Mouse (Mus musculus) heart, embryonic 11.5 days (tissue): Measurements from ENCODE around the gene Efna3. TPM values are rescaled to one million over a fixed set of nuclear protein-coding genes. Genes with fewer than 3 reads are reported as not detected.

Experiments
- ATAC-seq: fragments of 200-750 bp; cut with Nextera tagmentation; replicated peaks from 2 replicates; pipeline ENCODE4 v1.8.0; 2017; ENCODE audit warnings: moderate library complexity; ENCODE audit not compliant: insufficient number of reproducible peaks, low FRiP score, low TSS enrichment
- H3K27ac ChIP-seq: fragments of 300-500 bp; sonication (generic); 2 replicates; pipeline ENCODE4 v1.5.1; 2014; ENCODE audit warnings: mild to moderate bottlenecking, low read depth, low read length
- H3K27me3 ChIP-seq: fragments of 300-500 bp; sonication (generic); 2 replicates; pipeline ENCODE4 v1.6.1; 2014; ENCODE audit warnings: mild to moderate bottlenecking, low read length, mixed read lengths; ENCODE audit not compliant: control insufficient read depth, insufficient read depth
- H3K36me3 ChIP-seq: fragments of 300-500 bp; sonication (generic); 2 replicates; pipeline ENCODE4 v1.6.1; 2014; ENCODE audit warnings: mild to moderate bottlenecking, low read length, moderate library complexity, mixed read lengths; ENCODE audit not compliant: control insufficient read depth, insufficient read depth
- H3K4me1 ChIP-seq: fragments of 300-500 bp; sonication (generic); 2 replicates; pipeline ENCODE4 v1.6.1; 2014; ENCODE audit warnings: low read length; ENCODE audit not compliant: control insufficient read depth, insufficient read depth
- H3K4me2 ChIP-seq: fragments of 300-500 bp; sonication (generic); 2 replicates; pipeline ENCODE4 v1.6.1; 2014; ENCODE audit warnings: mild to moderate bottlenecking, moderate library complexity
- H3K4me3 ChIP-seq: fragments of 300-500 bp; sonication (generic); 2 replicates; pipeline ENCODE4 v1.5.1; 2014; ENCODE audit warnings: low read depth, low read length
- H3K9ac ChIP-seq: fragments of 300-500 bp; sonication (generic); 2 replicates; pipeline ENCODE4 v1.6.1; 2014; ENCODE audit warnings: mild to moderate bottlenecking, low read depth, low read length, moderate library complexity
- H3K9me3 ChIP-seq: fragments of 300-500 bp; sonication (generic); replicated peaks from 2 replicates; pipeline ENCODE4 v1.6.1; 2016; ENCODE audit warnings: low read length; ENCODE audit not compliant: control insufficient read depth
- WGBS: fragments of 180-500 bp; shearing (Covaris S2); extraction: QIAGEN DNeasy Blood & Tissue Kit; methylation state at CpG from one replicate; pipeline ENCODE4 v1.1.7; 2014; ENCODE audit not compliant: insufficient replicate concordance; 5-methylcytosine and 5-hydroxymethylcytosine counted together
- polyA plus RNA-seq: library from polyadenylated mRNA; unstranded; fragments of >200 nt; fragmentation: Nextera tagmentation; extraction: Ambion mirVana; gene quantifications from 2 replicates; pipeline ENCODE4 v1.2.1, GENCODE M21; 2014

Efna3 gene
- polyA plus RNA-seq, 1 experiment from 2014 or later: 1.9 TPM

DNA sequence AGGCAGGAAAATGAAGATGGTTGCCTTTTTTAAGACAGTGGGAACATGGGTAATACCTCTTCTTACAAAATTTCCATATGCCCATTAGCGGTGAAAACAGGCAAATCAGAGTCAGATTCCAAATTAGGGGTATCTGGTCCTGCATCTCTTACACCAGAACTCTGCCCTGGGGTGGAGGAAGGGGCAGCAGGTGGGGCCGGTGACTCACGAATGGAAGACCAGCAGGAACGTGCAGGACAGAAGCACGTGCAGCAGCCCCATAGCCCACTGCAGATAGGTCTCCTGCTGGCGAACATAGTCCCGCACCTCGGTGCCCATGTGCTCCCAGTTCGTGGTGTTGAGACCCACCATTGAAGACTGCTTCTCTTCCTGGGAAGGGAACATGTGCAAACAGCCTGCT lies 33.3 kb upstream of the Efna3 start:
- Histone ChIP-seq H3K4me2 (no peak overlapping the region), H3K36me3 (no peaks in the 10 kb centered on the region), H3K9ac (no peak overlapping the region), H3K4me1 (peaks cover 3% of the 10 kb centered on the region; the same call in 1 of the 2 replicates), H3K9me3 (no peaks in the 10 kb centered on the region), H3K4me3 (no peak overlapping the region), H3K27me3 (peaks cover 6% of the 10 kb centered on the region), H3K27ac (no peak overlapping the region)
- WGBS: 62% methylated on average over 9 of the region's 9 CpGs
- ATAC-seq: no peak

- Histone ChIP-seq H3K27me3 (peaks cover 6% of the 10 kb centered on the region), H3K4me3 (no peak overlapping the region), H3K4me2 (no peak overlapping the region), H3K9ac (no peak overlapping the region), H3K27ac (no peak overlapping the region), H3K36me3 (no peaks in the 10 kb centered on the region), H3K4me1 (peaks cover 3% of the 10 kb centered on the region; the same call in 1 of the 2 replicates), H3K9me3 (no peaks in the 10 kb centered on the region)
- WGBS: 74% methylated on average over 6 of the region's 6 CpGs
- no peak for ATAC-seq
Observed at GRCm38 (mm10) chr3:89355512-89355902, 32.7 kb upstream of the Efna3 start.

GRCm38 (mm10) chr3:89354816-89355511 lies 32.2 kb upstream of the Efna3 start:
- no peak overlapping the region for H3K27ac ChIP-seq
- peaks cover 8% of the 10 kb centered on the region for H3K4me1 ChIP-seq
- no peak overlapping the region for H3K9ac ChIP-seq
- peak; percentile 46 for ATAC-seq
- 20% methylated on average over 5 of the region's 5 CpGs for WGBS
- peaks cover 6% of the 10 kb centered on the region for H3K27me3 ChIP-seq
- no peak overlapping the region for H3K4me2 ChIP-seq
- H3K4me3 ChIP-seq: no peak overlapping the region
- no peaks in the 10 kb centered on the region for H3K36me3 ChIP-seq
- H3K9me3 ChIP-seq: no peaks in the 10 kb centered on the region

DNA sequence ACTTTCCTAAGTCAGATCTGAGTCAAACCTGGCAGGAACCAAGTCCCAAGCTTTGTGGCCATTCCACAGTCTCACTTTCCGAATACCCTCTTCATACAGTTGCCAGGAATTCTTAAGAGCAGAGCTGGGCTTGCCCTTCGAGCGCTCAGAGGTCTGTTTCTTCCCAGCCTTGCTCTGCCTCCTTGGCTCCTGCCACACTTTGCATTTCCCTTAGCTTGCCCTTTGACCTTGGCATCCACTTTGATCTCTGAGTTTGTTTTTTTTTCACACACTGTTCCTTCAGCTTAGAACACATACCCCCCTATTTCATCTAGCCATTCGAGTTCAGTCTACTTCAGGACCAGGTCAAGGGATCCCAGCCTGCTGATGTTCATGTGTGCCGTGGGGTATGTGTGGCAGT lies 28.5 kb upstream of the Efna3 start:
- Histone ChIP-seq H3K36me3 (no peaks in the 10 kb centered on the region), H3K27ac (no peak overlapping the region), H3K27me3 (peaks cover 14% of the 10 kb centered on the region), H3K4me2 (no peak overlapping the region), H3K9me3 (no peaks in the 10 kb centered on the region), H3K9ac (no peak overlapping the region), H3K4me1 (peaks cover 12% of the 10 kb centered on the region), H3K4me3 (no peak overlapping the region)
- 58% methylated on average over 5 of the region's 5 CpGs for WGBS
- no peak for ATAC-seq

DNA sequence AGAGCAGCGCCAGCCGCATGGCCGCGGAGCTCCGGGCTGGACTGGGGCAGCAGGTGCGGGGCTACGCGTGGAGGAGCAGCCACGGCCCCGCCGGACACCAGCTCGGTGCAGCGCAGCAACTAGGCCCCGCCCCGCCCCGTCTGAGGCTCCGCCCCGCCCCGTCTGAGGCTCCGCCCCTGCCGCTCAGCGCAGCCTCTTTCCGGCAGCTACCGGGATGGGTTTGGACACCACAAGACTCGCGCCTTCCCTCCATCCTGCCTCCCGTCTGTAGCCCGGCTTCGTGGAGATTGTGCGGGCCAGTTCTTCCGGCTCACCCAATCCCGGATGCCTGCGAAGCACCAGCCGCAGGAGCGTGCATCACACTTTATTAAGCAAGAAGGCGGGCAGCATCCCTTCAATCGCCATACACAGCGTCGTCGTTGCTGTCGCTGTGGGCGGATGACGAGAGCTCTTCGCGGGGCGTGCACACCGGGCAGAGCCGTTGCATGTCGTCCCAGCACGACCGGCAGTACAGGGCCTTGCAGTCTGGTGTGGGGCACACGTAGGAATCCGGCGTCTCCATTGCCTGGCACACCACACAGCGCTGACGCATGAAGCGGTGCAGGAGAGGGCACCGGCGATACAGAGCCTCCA lies 27.2 kb upstream of the Efna3 start, which contains the start of gene Adam15:
Gene Adam15 (minus strand): TSS at position 128 of the 633 bp plus-strand sequence.
- H3K9me3 ChIP-seq: no peaks in the 10 kb centered on the region
- peak within 1 kb of the TSS; percentile 68 for H3K9ac ChIP-seq
- peak; percentile 85 for ATAC-seq
- H3K27ac ChIP-seq: no peak within 1 kb of the TSS
- 1% methylated on average over 59 of the region's 59 CpGs for WGBS
- no peaks in the 10 kb centered on the region; the same call in 1 of the 2 replicates for H3K36me3 ChIP-seq
- peak within 1 kb of the TSS; percentile 68 for H3K4me3 ChIP-seq
- peak within 1 kb of the TSS; percentile 99 for H3K4me2 ChIP-seq
- peaks cover 10% of the 10 kb centered on the region for H3K4me1 ChIP-seq
- peaks cover 14% of the 10 kb centered on the region for H3K27me3 ChIP-seq

- Histone ChIP-seq H3K4me2 (peak overlapping the region; percentile 99), H3K27ac (no peak overlapping the region), H3K9ac (peak overlapping the region; percentile 68), H3K9me3 (no peaks in the 10 kb centered on the region), H3K4me1 (peaks cover 9% of the 10 kb centered on the region), H3K27me3 (peaks cover 14% of the 10 kb centered on the region), H3K4me3 (peak overlapping the region; percentile 68), H3K36me3 (no peaks in the 10 kb centered on the region; the same call in 1 of the 2 replicates)
- ATAC-seq: no peak
- WGBS: 1% methylated on average over 38 of the region's 38 CpGs
Observed at GRCm38 (mm10) chr3:89348911-89349868, 26.4 kb upstream of the Efna3 start.

GRCm38 (mm10) chr3:89347916-89348315 lies 25.2 kb upstream of the Efna3 start:
- H3K9me3 ChIP-seq: no peaks in the 10 kb centered on the region
- peak overlapping the region; percentile 99; the same call in 1 of the 2 replicates for H3K4me2 ChIP-seq
- no peak overlapping the region for H3K9ac ChIP-seq
- no peak for ATAC-seq
- peaks cover 5% of the 10 kb centered on the region; the same call in 1 of the 2 replicates for H3K36me3 ChIP-seq
- H3K4me3 ChIP-seq: no peak overlapping the region
- H3K27ac ChIP-seq: no peak overlapping the region
- H3K4me1 ChIP-seq: peaks cover 9% of the 10 kb centered on the region
- peaks cover 14% of the 10 kb centered on the region for H3K27me3 ChIP-seq
- 46% methylated on average over 1 of the region's 1 CpGs for WGBS

DNA sequence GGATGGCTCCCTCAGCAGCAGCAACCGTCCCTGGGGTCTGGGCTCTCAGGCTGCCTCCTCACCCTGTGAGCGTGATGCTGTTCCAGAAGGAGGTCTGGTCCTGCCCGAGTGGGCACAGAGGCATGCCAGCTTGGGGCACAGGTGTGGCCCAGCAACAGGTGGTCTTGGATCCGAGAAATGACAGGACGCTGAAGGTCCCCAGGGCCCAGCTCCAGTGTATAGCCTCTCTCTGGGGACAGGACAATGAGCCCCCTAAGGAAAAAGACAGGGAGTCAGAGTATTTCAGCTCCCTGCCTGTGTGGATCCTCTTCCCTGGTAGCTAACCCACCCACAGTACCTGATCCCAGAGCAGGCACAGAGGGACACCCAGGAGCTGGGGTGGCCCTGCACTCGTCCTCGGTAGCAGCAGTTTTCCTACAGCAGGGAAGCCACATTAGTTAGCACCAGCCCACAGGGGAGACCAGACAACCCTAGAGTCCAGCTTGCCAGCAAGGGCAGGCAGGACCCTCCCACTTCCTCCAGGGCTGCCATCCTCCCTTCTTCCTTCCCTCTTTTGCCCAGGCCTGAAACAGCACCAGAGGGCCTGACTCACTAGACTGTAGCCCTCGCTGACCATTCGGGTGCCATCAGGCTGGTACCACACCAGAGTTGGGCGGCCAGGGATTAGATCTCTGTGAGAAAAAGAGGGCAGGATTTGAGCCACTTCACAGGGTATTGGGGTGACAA lies 24.2 kb upstream of the Efna3 start:
- Histone ChIP-seq H3K36me3 (peaks cover 5% of the 10 kb centered on the region; the same call in 1 of the 2 replicates), H3K4me3 (no peak overlapping the region), H3K27ac (no peak overlapping the region), H3K4me2 (no peak overlapping the region), H3K9ac (no peak overlapping the region), H3K9me3 (no peaks in the 10 kb centered on the region), H3K27me3 (peaks cover 9% of the 10 kb centered on the region), H3K4me1 (peaks cover 9% of the 10 kb centered on the region)
- no peak for ATAC-seq
- WGBS: 81% methylated on average over 10 of the region's 10 CpGs
